Mouse (Mus musculus): ENCODE results near the gene Prmt8.

DNA sequence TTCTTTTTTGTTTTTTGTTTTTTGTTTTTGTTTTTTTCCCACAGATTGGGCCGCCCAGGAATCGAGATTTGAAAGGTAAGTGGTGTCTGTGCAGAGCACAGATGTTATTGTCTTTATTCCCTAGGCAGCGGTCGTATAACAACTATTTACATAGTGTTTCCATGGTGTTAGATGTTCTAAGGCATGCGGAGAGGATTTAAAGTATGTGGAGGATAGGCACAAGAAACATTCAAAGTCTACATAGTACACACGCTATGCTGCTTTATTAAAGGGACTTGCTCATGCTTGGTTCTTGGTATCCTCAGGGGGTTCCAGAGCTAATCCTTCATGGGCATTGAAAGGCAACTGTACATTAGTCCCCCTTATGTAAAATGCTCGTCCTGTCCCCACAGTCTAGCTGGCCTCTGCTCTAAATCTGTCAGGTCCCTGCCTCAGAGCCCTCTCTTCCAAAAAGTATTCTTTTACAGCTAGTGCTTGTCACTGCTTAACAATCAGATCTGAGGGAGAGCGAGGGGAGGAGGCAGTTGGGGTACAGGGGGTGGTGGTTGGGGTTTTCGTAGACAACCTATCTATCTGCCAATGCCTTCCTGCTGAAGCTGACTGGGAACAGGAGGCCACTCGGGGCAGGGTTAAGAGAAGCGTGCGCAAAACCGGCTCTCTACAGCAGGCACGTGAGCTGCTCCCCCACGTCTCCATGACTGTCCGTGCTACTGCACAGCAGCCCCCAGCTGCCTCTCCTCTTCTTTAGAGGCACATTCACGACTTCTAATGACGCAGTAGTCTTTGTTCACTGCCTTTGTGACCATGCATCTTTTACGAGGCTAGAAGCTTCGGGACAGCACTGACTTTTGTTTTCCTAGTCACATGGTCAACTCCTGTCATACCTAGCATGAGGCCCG, 51.8 kb downstream of the Prmt8 start:
- TF ChIP-seq POLR2A (IDR thresholded peaks at IDR 0.05; ENCODE audit: insufficient read length, low read depth) (no peak), CEBPB (IDR thresholded peaks at IDR 0.05; ENCODE audit: insufficient read depth, poor library complexity, severe bottlenecking) (no peak), POLR2AphosphoS2 (IDR thresholded peaks at IDR 0.05; ENCODE audit: insufficient read length, low read depth) (no peak), USF1 (IDR thresholded peaks at IDR 0.05; ENCODE audit: low read depth) (no peak), MAX (IDR thresholded peaks at IDR 0.05; ENCODE audit: low read depth) (no peak)
